ENCODE assay signal across 20 mouse cellular contexts in the genomic region with DNA sequence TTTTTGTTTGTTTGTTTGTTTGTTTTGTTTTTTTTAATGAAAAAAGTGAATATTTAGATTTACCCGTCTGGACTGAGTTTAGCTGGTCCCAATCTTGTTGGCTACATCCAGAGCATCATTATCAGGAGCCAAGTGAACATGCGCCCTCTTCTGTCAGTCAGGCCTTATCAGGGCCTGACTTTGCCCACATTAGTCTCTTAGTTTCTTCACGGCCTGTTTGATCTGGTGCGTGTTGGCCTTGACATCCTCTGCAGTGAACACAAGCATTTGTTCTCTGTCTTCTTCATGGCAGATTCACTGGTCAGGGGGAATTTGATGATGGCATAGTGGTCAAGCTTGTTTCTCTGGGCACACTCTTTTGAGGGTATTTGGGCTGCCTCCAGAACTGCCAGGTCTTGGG. TPM values are rescaled to one million over a fixed set of nuclear protein-coding genes. Genes with fewer than 3 reads are reported as not detected.
DNase-seq lines count a peak whose midpoint lies in the region; ATAC-seq and TF ChIP-seq lines count a peak whose summit lies in the region.
"Had no signal": no experiment of that assay in that cellular context is flagged by ENCODE, and none has a peak within 500 bp of the region (broad histone marks: within the 10 kb centered on the region; RNA-seq: fewer than 3 reads in every experiment).

No protein-coding gene starts in this region.

- POLR2A ChIA-PET in Patski (lab: Charles Lee): interaction anchor here (1.1 to 1.4 kb wide), 2 partner anchors 12 to 30 kb away, joined by 4 read pairs; a partner anchor contains a TSS

- peak; percentile 5 for TF ChIP-seq CTCF in Patski (IDR thresholded peaks at IDR 0.05)

- in situ Hi-C loops in Patski (cut with MboI; ENCODE audit: low pct_unique_long_range_greater_than_20kb): no loop called here

- no peak overlapping the region for H3K9ac ChIP-seq in liver, embryonic 16.5 days (ENCODE audit: low read depth, low read length)
- H3K9ac ChIP-seq in kidney, embryonic 16.5 days (replicated peaks; ENCODE audit: low read length): no peak overlapping the region
- H3K9ac ChIP-seq: embryonic facial prominence, embryonic 15.5 days; forebrain, embryonic 12.5 days; hindbrain, embryonic 13.5 days; limb, embryonic 13.5 days; neural tube, embryonic 12.5 days had no signal

- no peak overlapping the region for H3K4me2 ChIP-seq in liver, embryonic 16.5 days (ENCODE audit: low read depth, low read length)
- H3K4me2 ChIP-seq in kidney, embryonic 16.5 days (replicated peaks; ENCODE audit: low read depth, low read length): no peak overlapping the region
- H3K4me2 ChIP-seq: embryonic facial prominence, embryonic 15.5 days; forebrain, embryonic 12.5 days; heart, embryonic 11.5 days; hindbrain, embryonic 13.5 days; limb, embryonic 13.5 days; neural tube, embryonic 12.5 days had no signal

- CTCF ChIA-PET in Patski (lab: Charles Lee): interaction anchor here (0.8 to 1.3 kb wide), 3 partner anchors 10 to 34 kb away, joined by 3 read pairs; no protein-coding TSS in a partner anchor

- H3K4me3 ChIP-seq in liver, embryonic 16.5 days (ENCODE audit: low read depth, low read length): no peak overlapping the region
- H3K4me3 ChIP-seq in kidney, embryonic 16.5 days (ENCODE audit: low read length): no peak overlapping the region
- H3K4me3 ChIP-seq: embryonic facial prominence, embryonic 15.5 days; forebrain, embryonic 12.5 days; hindbrain, embryonic 13.5 days; limb, embryonic 13.5 days; megakaryocyte, embryonic 14.5 days; neural tube, embryonic 12.5 days had no signal

- peak; percentile 55 for DNase-seq in adrenal gland, postnatal 14 days
- no peak for DNase-seq in adrenal gland, adult 18-20 months (ENCODE audit: low spot score in 2 of 2)
- no peak for DNase-seq in Patski (ENCODE audit: low read depth, low spot score)
- no peak for DNase-seq in left cerebral cortex, postnatal 4 days
- no peak for DNase-seq in natural killer cell, adult 2 months (ENCODE audit: low spot score in 2 of 2)
- DNase-seq: cerebellum, adult 18-20 months; gastrocnemius, postnatal 10 days; heart, postnatal 14 days; thymus, postnatal 14 days had no signal

- ATAC-seq in Patski: no peak
- ATAC-seq in erythroblast, adult 5-6 weeks (replicated peaks; ENCODE audit: low FRiP score, poor library complexity, severe bottlenecking): peak; percentile 93
- peak; percentile 89 for ATAC-seq in liver, embryonic 16.5 days (ENCODE audit: low read depth)
- no peak for ATAC-seq in kidney, embryonic 16.5 days (ENCODE audit: low FRiP score, low TSS enrichment)

- intact Hi-C loops in left cerebral cortex, postnatal 4 days (cut with DNase I): no loop called here

- H3K4me1 ChIP-seq in liver, embryonic 16.5 days (ENCODE audit: control insufficient read depth, low read depth, low read length): peaks cover 11% of the 10 kb centered on the region
- H3K4me1 ChIP-seq in kidney, embryonic 16.5 days (ENCODE audit: insufficient read depth, low read length): no peaks in the 10 kb centered on the region
- H3K4me1 ChIP-seq: embryonic facial prominence, embryonic 15.5 days; forebrain, embryonic 12.5 days; hindbrain, embryonic 13.5 days; limb, embryonic 13.5 days; neural tube, embryonic 12.5 days had no signal

- WGBS in liver, embryonic 16.5 days (ENCODE audit: insufficient replicate concordance): 13% methylated on average over 4 of the region's 4 CpGs
- WGBS in kidney, embryonic 16.5 days: 73% methylated on average over 4 of the region's 4 CpGs

- H3K27me3 ChIP-seq in Patski: no peaks in the 10 kb centered on the region
- no peaks in the 10 kb centered on the region for H3K27me3 ChIP-seq in liver, embryonic 16.5 days (ENCODE audit: control insufficient read depth, insufficient read depth, low read depth, low read length)
- no peaks in the 10 kb centered on the region for H3K27me3 ChIP-seq in kidney, embryonic 16.5 days (ENCODE audit: insufficient read depth, low read length)
- H3K27me3 ChIP-seq: embryonic facial prominence, embryonic 15.5 days; forebrain, embryonic 12.5 days; hindbrain, embryonic 13.5 days; limb, embryonic 13.5 days; megakaryocyte, embryonic 14.5 days; neural tube, embryonic 12.5 days had no signal

- H3K36me3 ChIP-seq in liver, embryonic 16.5 days (ENCODE audit: control insufficient read depth, insufficient read depth): peaks cover 2% of the 10 kb centered on the region; the same call in 1 of the 2 replicates
- peaks cover 17% of the 10 kb centered on the region for H3K36me3 ChIP-seq in kidney, embryonic 16.5 days (ENCODE audit: insufficient read depth, low read length)

- H3K27ac ChIP-seq in liver, embryonic 16.5 days (ENCODE audit: low read length): peak overlapping the region; percentile 29
- no peak overlapping the region for H3K27ac ChIP-seq in kidney, embryonic 16.5 days (ENCODE audit: low read length)
- H3K27ac ChIP-seq: embryonic facial prominence, embryonic 15.5 days; forebrain, embryonic 12.5 days; hindbrain, embryonic 13.5 days; kidney, postnatal 0 days; limb, embryonic 13.5 days; neural tube, embryonic 12.5 days had no signal

- H3K9me3 ChIP-seq in liver, embryonic 16.5 days (replicated peaks; ENCODE audit: control insufficient read depth, low read length): no peaks in the 10 kb centered on the region
- H3K9me3 ChIP-seq in kidney, embryonic 16.5 days (ENCODE audit: low read length): no peaks in the 10 kb centered on the region
- H3K9me3 ChIP-seq: embryonic facial prominence, embryonic 15.5 days; forebrain, embryonic 12.5 days; hindbrain, embryonic 13.5 days; limb, embryonic 13.5 days; megakaryocyte, embryonic 14.5 days; neural tube, embryonic 12.5 days had no signal

RNA-seq across cellular contexts. Expression of a gene that starts 11.6 kb away (rescaled TPM):
- 23.5 and 27.8 TPM in 2 replicates for total RNA-seq in adrenal gland, postnatal 14 days (2021)
- 10 to 100 TPM; 22.8 to 25.0 TPM for total RNA-seq in adrenal gland, adult 18-20 months (2021)
- 17.5 TPM for polyA plus RNA-seq in Patski (2021)
- total RNA-seq in erythroblast, adult 5-6 weeks (2015; ENCODE audit: low replicate concordance): 10.2 and 10.9 TPM in 2 replicates
- 9.3 and 11.7 TPM in 2 replicates for total RNA-seq in erythroblast, adult 5-6 weeks (2017; ENCODE audit: low replicate concordance)
- 12.0 and 12.6 TPM in 2 replicates for polyA plus RNA-seq in liver, embryonic 16.5 days (2015; fragmentation: Nextera tagmentation; extraction: Ambion mirVana)
- total RNA-seq in left cerebral cortex, postnatal 4 days (2021): 10 to 100 TPM; 10.4 to 13.0 TPM
- polyA plus RNA-seq in kidney, embryonic 16.5 days (2015; fragmentation: Nextera tagmentation; extraction: Ambion mirVana): 24.0 and 26.0 TPM in 2 replicates

RNA-seq across cellular contexts. Expression of a gene that starts 30.9 kb away (rescaled TPM):
- total RNA-seq in adrenal gland, postnatal 14 days (2021): 11.0 and 13.9 TPM in 2 replicates
- 10 to 100 TPM; 12.8 to 13.4 TPM for total RNA-seq in adrenal gland, adult 18-20 months (2021)
- 51.9 TPM for polyA plus RNA-seq in Patski (2021)
- total RNA-seq in erythroblast, adult 5-6 weeks (2015; ENCODE audit: low replicate concordance): 30.1 and 40.0 TPM in 2 replicates
- total RNA-seq in erythroblast, adult 5-6 weeks (2017; ENCODE audit: low replicate concordance): 17.3 and 21.9 TPM in 2 replicates
- polyA plus RNA-seq in liver, embryonic 16.5 days (2015; fragmentation: Nextera tagmentation; extraction: Ambion mirVana): 24.2 and 26.6 TPM in 2 replicates
- 10 to 100 TPM; 23.6 to 25.9 TPM for total RNA-seq in left cerebral cortex, postnatal 4 days (2021)
- polyA plus RNA-seq in kidney, embryonic 16.5 days (2015; fragmentation: Nextera tagmentation; extraction: Ambion mirVana): 30.4 and 30.5 TPM in 2 replicates

RNA-seq across cellular contexts. Expression of a gene that starts 50.4 kb away (rescaled TPM):
- 8.8 and 13.6 TPM in 2 replicates for total RNA-seq in adrenal gland, postnatal 14 days (2021)
- 10 to 100 TPM; 11.1 to 14.3 TPM for total RNA-seq in adrenal gland, adult 18-20 months (2021)
- 12.4 TPM for polyA plus RNA-seq in Patski (2021)
- 0.63 and 1.7 TPM in 2 replicates for total RNA-seq in erythroblast, adult 5-6 weeks (2015; ENCODE audit: low replicate concordance)
- total RNA-seq in erythroblast, adult 5-6 weeks (2017; ENCODE audit: low replicate concordance): 1.1 and 1.8 TPM in 2 replicates
- polyA plus RNA-seq in liver, embryonic 16.5 days (2015; fragmentation: Nextera tagmentation; extraction: Ambion mirVana): 5.6 and 6.1 TPM in 2 replicates
- 1 to 10 TPM; 3.2 to 5.1 TPM for total RNA-seq in left cerebral cortex, postnatal 4 days (2021)
- 28.6 and 29.2 TPM in 2 replicates for polyA plus RNA-seq in kidney, embryonic 16.5 days (2015; fragmentation: Nextera tagmentation; extraction: Ambion mirVana)

RNA-seq across cellular contexts. Expression of a gene that starts 50.5 kb away (rescaled TPM):
- total RNA-seq in adrenal gland, postnatal 14 days (2021): 100 and 106 TPM in 2 replicates
- total RNA-seq in adrenal gland, adult 18-20 months (2021): 100 to 1,000 TPM; 111 to 124 TPM
- polyA plus RNA-seq in Patski (2021): 101 TPM
- 49.9 and 65.9 TPM in 2 replicates for total RNA-seq in erythroblast, adult 5-6 weeks (2015; ENCODE audit: low replicate concordance)
- total RNA-seq in erythroblast, adult 5-6 weeks (2017; ENCODE audit: low replicate concordance): 59.0 and 70.4 TPM in 2 replicates
- 58.2 and 60.6 TPM in 2 replicates for polyA plus RNA-seq in liver, embryonic 16.5 days (2015; fragmentation: Nextera tagmentation; extraction: Ambion mirVana)
- total RNA-seq in left cerebral cortex, postnatal 4 days (2021): 10 to 100 TPM; 19.3 to 21.1 TPM
- 136 and 150 TPM in 2 replicates for polyA plus RNA-seq in kidney, embryonic 16.5 days (2015; fragmentation: Nextera tagmentation; extraction: Ambion mirVana)

Comparison
In these comparisons a context has a peak if more than half of its experiments do, and no peak if none do; other contexts are left out.
1. ATAC-seq: peak in erythroblast, adult 5-6 weeks (single experiment) and liver, embryonic 16.5 days (single experiment); none in Patski (single experiment) and kidney, embryonic 16.5 days (single experiment).